In genomic region chr11:96341701-96342575, GRCm38 (mm10) we compare ENCODE assay signal across 8 mouse cellular contexts. TPM values are rescaled to one million over a fixed set of nuclear protein-coding genes. Genes with fewer than 3 reads are reported as not detected.
DNase-seq lines count a peak whose midpoint lies in the region; ATAC-seq and TF ChIP-seq lines count a peak whose summit lies in the region.

No protein-coding gene starts in this region.

- peaks cover 100% of the 10 kb centered on the region for H3K27me3 ChIP-seq in embryonic facial prominence, embryonic 12.5 days
- H3K27me3 ChIP-seq in intestine, postnatal 0 days (replicated peaks; ENCODE audit: control insufficient read depth, insufficient read depth, low read length): peaks cover 40% of the 10 kb centered on the region
- peaks cover 73% of the 10 kb centered on the region for H3K27me3 ChIP-seq in lung, embryonic 15.5 days

- H3K9me3 ChIP-seq in embryonic facial prominence, embryonic 12.5 days: no peaks in the 10 kb centered on the region
- no peaks in the 10 kb centered on the region for H3K9me3 ChIP-seq in intestine, postnatal 0 days (ENCODE audit: control insufficient read depth)
- H3K9me3 ChIP-seq in lung, embryonic 15.5 days: no peaks in the 10 kb centered on the region

- peak overlapping the region; percentile 22; the same call in 1 of the 2 replicates for H3K4me2 ChIP-seq in embryonic facial prominence, embryonic 12.5 days (replicated peaks)
- H3K4me2 ChIP-seq in intestine, postnatal 0 days (replicated peaks; ENCODE audit: low read depth): peak overlapping the region; percentile 85
- peak overlapping the region; percentile 80 for H3K4me2 ChIP-seq in lung, embryonic 15.5 days

- no peak for ATAC-seq in embryonic facial prominence, embryonic 12.5 days (ENCODE audit: insufficient number of reproducible peaks, insufficient read depth, low FRiP score, low TSS enrichment)
- ATAC-seq in intestine, postnatal 0 days: no peak
- no peak for ATAC-seq in lung, embryonic 15.5 days (ENCODE audit: borderline replicate concordance, extremely low read depth, low FRiP score, low TSS enrichment)

- TF ChIP-seq CTCF in intestine, postnatal 0 days (IDR thresholded peaks at IDR 0.05; ENCODE audit: low read depth): no peak; the same call in 1 of the 2 replicates

- H3K36me3 ChIP-seq in embryonic facial prominence, embryonic 12.5 days: no peaks in the 10 kb centered on the region
- H3K36me3 ChIP-seq in intestine, postnatal 0 days (ENCODE audit: control insufficient read depth, insufficient read depth): no peaks in the 10 kb centered on the region; the same call in 1 of the 2 replicates
- no peaks in the 10 kb centered on the region for H3K36me3 ChIP-seq in lung, embryonic 15.5 days

- no peaks in the 10 kb centered on the region for H3K4me1 ChIP-seq in embryonic facial prominence, embryonic 12.5 days
- peaks cover 7% of the 10 kb centered on the region; the same call in 1 of the 2 replicates for H3K4me1 ChIP-seq in intestine, postnatal 0 days (replicated peaks; ENCODE audit: control insufficient read depth, insufficient read depth, low read length)
- H3K4me1 ChIP-seq in lung, embryonic 15.5 days: peaks cover 46% of the 10 kb centered on the region

- peak overlapping the region; percentile 4; the same call in 1 of the 2 replicates for H3K4me3 ChIP-seq in embryonic facial prominence, embryonic 12.5 days
- peak overlapping the region; percentile 44 for H3K4me3 ChIP-seq in intestine, postnatal 0 days (ENCODE audit: low read depth, low read length)
- H3K4me3 ChIP-seq in lung, embryonic 15.5 days: peak overlapping the region; percentile 48

- H3K27ac ChIP-seq in embryonic facial prominence, embryonic 12.5 days: no peak overlapping the region
- peak overlapping the region; percentile 75 for H3K27ac ChIP-seq in intestine, postnatal 0 days (ENCODE audit: low read depth, low read length)
- peak overlapping the region; percentile 99 for H3K27ac ChIP-seq in lung, embryonic 15.5 days

- peak; percentile 68 for DNase-seq in embryo, embryonic 10 days (ENCODE audit: low spot score)
- DNase-seq in embryo, embryonic 9.5 days (ENCODE audit: extremely low spot score): no peak
- no peak for DNase-seq in MN1 (ENCODE audit: low spot score)
- DNase-seq in cerebellum, adult 9-11 months: no peak
- DNase-seq in frontal cortex, postnatal 14 days (ENCODE audit: low spot score in 2 of 2): no peak

- H3K9ac ChIP-seq in embryonic facial prominence, embryonic 12.5 days: no peak overlapping the region
- H3K9ac ChIP-seq in intestine, postnatal 0 days (ENCODE audit: low read depth, low read length): peak overlapping the region; percentile 58
- H3K9ac ChIP-seq in lung, embryonic 15.5 days: peak overlapping the region; percentile 70

- WGBS in embryonic facial prominence, embryonic 12.5 days: under 1% methylated on average over 40 of the region's 40 CpGs
- WGBS in intestine, postnatal 0 days: 15% methylated on average over 40 of the region's 40 CpGs
- 2% methylated on average over 40 of the region's 40 CpGs for WGBS in lung, embryonic 15.5 days

RNA-seq across cellular contexts. Expression of gene Hoxb2, which starts 8.4 kb away (rescaled TPM):
- 3.9 and 6.5 TPM in 2 replicates for polyA plus RNA-seq in embryonic facial prominence, embryonic 12.5 days (2016; fragmentation: Nextera tagmentation; extraction: Ambion mirVana)
- 8.4 and 9.4 TPM in 2 replicates for polyA plus RNA-seq in intestine, postnatal 0 days (2015; fragmentation: Nextera tagmentation; extraction: Ambion mirVana)
- 36.9 and 39.2 TPM in 2 replicates for polyA plus RNA-seq in lung, embryonic 15.5 days (2015; fragmentation: Nextera tagmentation; extraction: Ambion mirVana)

RNA-seq across cellular contexts. Expression of gene Hoxb3, which starts 18.8 kb away (rescaled TPM):
- 0.53 and 0.87 TPM in 2 replicates for polyA plus RNA-seq in embryonic facial prominence, embryonic 12.5 days (2016; fragmentation: Nextera tagmentation; extraction: Ambion mirVana)
- 1.1 and 1.3 TPM in 2 replicates for polyA plus RNA-seq in intestine, postnatal 0 days (2015; fragmentation: Nextera tagmentation; extraction: Ambion mirVana)
- polyA plus RNA-seq in lung, embryonic 15.5 days (2015; fragmentation: Nextera tagmentation; extraction: Ambion mirVana): 3.0 and 3.8 TPM in 2 replicates

RNA-seq across cellular contexts. Expression of gene Hoxb1, which starts 23.6 kb away (rescaled TPM):
- polyA plus RNA-seq in embryonic facial prominence, embryonic 12.5 days (2016; fragmentation: Nextera tagmentation; extraction: Ambion mirVana): 0.08 and 0.18 TPM in 2 replicates
- not detected in 2 replicates for polyA plus RNA-seq in intestine, postnatal 0 days (2015; fragmentation: Nextera tagmentation; extraction: Ambion mirVana)
- polyA plus RNA-seq in lung, embryonic 15.5 days (2015; fragmentation: Nextera tagmentation; extraction: Ambion mirVana): 0.14 TPM in 1 of 2 replicates, not detected in the other

RNA-seq across cellular contexts. Expression of gene Hoxb4, which starts 23.9 kb away (rescaled TPM):
- polyA plus RNA-seq in embryonic facial prominence, embryonic 12.5 days (2016; fragmentation: Nextera tagmentation; extraction: Ambion mirVana): 0.22 TPM in 1 of 2 replicates, not detected in the other
- 1.1 and 1.5 TPM in 2 replicates for polyA plus RNA-seq in intestine, postnatal 0 days (2015; fragmentation: Nextera tagmentation; extraction: Ambion mirVana)
- polyA plus RNA-seq in lung, embryonic 15.5 days (2015; fragmentation: Nextera tagmentation; extraction: Ambion mirVana): 4.3 and 4.4 TPM in 2 replicates

RNA-seq across cellular contexts. Expression of gene Hoxb5, which starts 38.8 kb away (rescaled TPM):
- polyA plus RNA-seq in embryonic facial prominence, embryonic 12.5 days (2016; fragmentation: Nextera tagmentation; extraction: Ambion mirVana): 0.38 TPM in 1 of 2 replicates, not detected in the other
- polyA plus RNA-seq in intestine, postnatal 0 days (2015; fragmentation: Nextera tagmentation; extraction: Ambion mirVana): 14.7 and 15.8 TPM in 2 replicates
- 46.1 and 54.1 TPM in 2 replicates for polyA plus RNA-seq in lung, embryonic 15.5 days (2015; fragmentation: Nextera tagmentation; extraction: Ambion mirVana)

Comparison
In these comparisons a context has a peak if more than half of its experiments do, and no peak if none do; other contexts are left out.
1. H3K4me2 ChIP-seq: peak in every context shown above with its lines; median percentile 85 in intestine, postnatal 0 days; 80 in lung, embryonic 15.5 days; 22 in embryonic facial prominence, embryonic 12.5 days.